Mouse (Mus musculus): ENCODE results near the gene Dhx58. TPM values are rescaled to one million over a fixed set of nuclear protein-coding genes. Genes with fewer than 3 reads are reported as not detected.

Gene Dhx58
- polyA plus RNA-seq, 1 experiment from 2014 or later, result 4.0 TPM

DNA sequence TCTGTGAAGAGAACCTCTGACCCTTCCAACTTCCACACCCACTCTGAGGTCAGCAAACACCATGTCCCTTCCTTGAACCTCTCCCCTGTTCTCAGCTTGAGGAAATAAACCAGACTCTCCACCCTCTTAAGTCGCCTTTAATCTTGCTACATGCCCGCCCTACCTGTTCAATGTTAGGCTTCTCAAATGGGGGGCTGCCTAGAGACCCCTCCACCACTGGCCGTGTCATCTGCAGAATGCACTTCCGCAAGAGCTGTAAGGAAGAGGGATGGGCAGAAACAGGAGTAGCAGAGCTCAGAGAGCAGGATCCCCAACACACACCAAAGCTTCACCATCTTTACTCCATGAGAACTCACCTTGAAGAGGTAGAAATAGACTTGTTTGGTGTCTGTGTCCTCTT is 6.9 kb upstream of the Dhx58 start:
- no peak overlapping the region for H3K4me3 ChIP-seq (replicated peaks)
- H3K36me3 ChIP-seq, result peaks cover 42% of the 10 kb centered on the region
- ATAC-seq (ENCODE audit: insufficient read depth, low FRiP score, low read depth), result no peak

DNA sequence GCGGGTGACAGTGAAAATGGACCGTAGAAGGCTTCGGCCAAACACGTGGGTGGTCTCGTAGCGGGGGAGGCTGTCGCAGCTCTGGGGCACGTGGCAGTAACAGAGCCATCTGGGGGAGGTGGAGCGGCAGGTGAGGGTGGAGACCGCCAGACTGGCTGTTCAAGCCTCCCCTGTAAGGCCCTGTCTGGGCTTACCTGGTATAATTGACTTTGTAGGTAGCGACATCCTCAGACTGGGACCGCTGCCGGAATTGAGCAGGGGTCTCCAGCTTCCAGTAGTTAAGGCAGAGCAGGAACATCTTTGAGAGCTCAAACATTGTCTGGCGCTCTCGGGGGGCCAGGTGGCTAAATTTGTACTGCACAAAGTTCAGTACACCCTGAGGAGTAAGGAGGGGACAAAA is 6.5 kb upstream of the Dhx58 start:
- Histone ChIP-seq H3K4me1 (peaks cover 29% of the 10 kb centered on the region), H3K4me3 (replicated peaks) (no peak overlapping the region), H3K36me3 (peaks cover 45% of the 10 kb centered on the region), H3K27ac (no peak overlapping the region), H3K9ac (no peak overlapping the region), H3K27me3 (replicated peaks) (no peaks in the 10 kb centered on the region), H3K9me3 (no peaks in the 10 kb centered on the region), H3K4me2 (no peak overlapping the region)
- WGBS, result 88% methylated on average over 15 of the region's 15 CpGs
- ATAC-seq (ENCODE audit: insufficient read depth, low FRiP score, low read depth), result no peak

More for the DNA sequence above, 6.9 kb upstream of the Dhx58 start:
- no peak overlapping the region for H3K9ac ChIP-seq
- H3K4me2 ChIP-seq, result peak overlapping the region; percentile 80; the same call in 1 of the 2 replicates
- no peaks in the 10 kb centered on the region for H3K27me3 ChIP-seq (replicated peaks)
- 77% methylated on average over 4 of the region's 4 CpGs for WGBS
- H3K4me1 ChIP-seq, result peaks cover 29% of the 10 kb centered on the region
- H3K27ac ChIP-seq, result no peak overlapping the region
- no peaks in the 10 kb centered on the region for H3K9me3 ChIP-seq

DNA sequence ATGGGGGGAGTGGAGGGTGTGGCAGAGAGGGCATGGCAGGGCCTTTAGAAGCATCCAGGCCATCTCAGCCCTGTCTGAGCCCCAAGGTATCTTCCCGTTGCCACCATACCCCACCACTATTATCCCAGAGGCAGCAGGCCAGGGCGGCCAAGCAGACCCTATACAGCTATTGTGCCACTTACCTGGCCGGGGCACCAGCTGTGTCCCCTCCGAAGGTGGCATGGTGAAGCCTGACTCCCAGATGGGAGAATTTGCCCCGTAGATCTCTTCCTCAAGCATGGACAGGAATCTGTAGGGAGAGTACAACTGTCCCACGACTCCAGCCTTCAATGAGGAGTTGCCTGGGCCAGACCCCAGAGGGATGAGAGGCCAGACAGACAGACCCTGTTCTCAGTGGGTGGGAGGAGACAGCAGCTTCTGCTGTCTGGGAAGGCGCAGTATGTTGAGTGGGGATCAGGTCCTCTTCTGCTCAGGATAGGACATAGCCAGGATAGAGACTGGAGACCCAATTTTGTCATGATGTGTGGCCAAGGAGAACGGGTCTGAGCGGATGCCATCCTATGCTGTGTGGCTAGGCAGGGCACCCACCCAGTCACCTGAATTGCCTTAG is 5.2 kb upstream of the Dhx58 start:
- peaks cover 50% of the 10 kb centered on the region for H3K36me3 ChIP-seq
- H3K27me3 ChIP-seq (replicated peaks), result no peaks in the 10 kb centered on the region
- H3K4me3 ChIP-seq (replicated peaks), result no peak overlapping the region
- H3K27ac ChIP-seq, result no peak overlapping the region
- H3K9me3 ChIP-seq, result no peaks in the 10 kb centered on the region
- peaks cover 29% of the 10 kb centered on the region for H3K4me1 ChIP-seq
- ATAC-seq (ENCODE audit: insufficient read depth, low FRiP score, low read depth), result no peak
- no peak overlapping the region for H3K9ac ChIP-seq
- WGBS, result 90% methylated on average over 9 of the region's 9 CpGs
- no peak overlapping the region for H3K4me2 ChIP-seq

DNA sequence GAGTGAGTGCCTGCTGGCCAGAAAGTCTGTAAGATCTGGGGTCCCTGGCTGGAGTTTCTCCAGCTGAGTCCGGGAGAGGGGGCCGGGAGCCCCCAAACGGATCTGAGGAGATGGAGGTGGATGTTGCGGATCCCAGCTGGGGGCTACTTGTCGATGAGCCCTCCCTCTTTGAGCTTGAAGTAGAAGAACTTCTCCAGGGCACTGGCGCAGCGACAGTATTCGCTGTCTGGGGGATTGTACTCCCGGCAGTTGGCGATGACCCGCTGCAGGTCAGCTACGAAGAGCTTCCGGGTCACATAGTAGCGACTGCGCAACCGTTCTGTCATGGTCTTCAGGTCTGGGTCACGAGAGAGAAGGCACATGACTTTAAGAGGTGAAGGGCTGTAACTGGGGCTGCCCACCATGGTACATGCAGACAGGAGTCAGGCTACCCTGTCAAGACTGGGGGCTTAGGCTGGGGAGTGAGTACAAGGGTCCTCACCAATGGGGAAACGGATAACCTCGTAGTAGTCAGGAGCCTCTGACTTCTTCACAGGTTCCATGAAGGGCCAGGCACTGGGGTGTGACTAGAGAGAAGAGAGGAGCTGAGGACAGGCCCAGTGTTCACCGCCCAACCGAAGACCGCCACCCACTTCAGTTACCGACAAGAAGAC is 1.1 kb upstream of the Dhx58 start:
- no peak for ATAC-seq (ENCODE audit: insufficient read depth, low FRiP score, low read depth)
- H3K27me3 ChIP-seq (replicated peaks), result no peaks in the 10 kb centered on the region
- H3K4me2 ChIP-seq, result no peak overlapping the region
- H3K9ac ChIP-seq, result no peak overlapping the region
- H3K4me3 ChIP-seq (replicated peaks), result no peak overlapping the region
- H3K27ac ChIP-seq, result no peak overlapping the region
- 90% methylated on average over 23 of the region's 23 CpGs for WGBS
- H3K9me3 ChIP-seq, result no peaks in the 10 kb centered on the region
- H3K36me3 ChIP-seq, result peaks cover 48% of the 10 kb centered on the region
- H3K4me1 ChIP-seq, result peaks cover 8% of the 10 kb centered on the region

DNA sequence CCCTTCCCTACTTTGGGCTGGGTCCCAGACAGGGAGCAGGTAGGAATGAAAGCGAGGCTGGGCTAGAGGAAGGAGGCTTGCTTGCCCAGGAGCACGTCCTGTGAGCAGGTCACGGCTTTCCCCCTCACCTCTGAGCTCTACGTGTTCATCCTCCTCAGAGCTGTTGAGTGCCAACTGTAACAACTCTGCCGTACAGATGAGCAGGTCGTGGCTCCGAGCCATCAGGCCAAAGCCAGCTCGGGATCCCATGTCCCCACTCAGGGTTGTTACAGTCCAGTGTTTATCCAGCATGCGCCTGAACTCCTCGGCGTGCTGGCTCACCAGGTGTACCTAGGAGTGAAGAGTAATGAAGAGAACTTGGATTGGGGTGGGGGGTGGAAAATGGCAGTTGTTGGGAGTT is 705 bp downstream of the Dhx58 start:
- H3K27me3 ChIP-seq (replicated peaks), result no peaks in the 10 kb centered on the region
- H3K36me3 ChIP-seq, result peaks cover 33% of the 10 kb centered on the region
- H3K4me1 ChIP-seq, result peaks cover 8% of the 10 kb centered on the region
- peak overlapping the region; percentile 46; the same call in 1 of the 2 replicates for H3K4me2 ChIP-seq
- no peak for ATAC-seq (ENCODE audit: insufficient read depth, low FRiP score, low read depth)
- WGBS, result 64% methylated on average over 11 of the region's 11 CpGs
- H3K27ac ChIP-seq, result no peak overlapping the region
- H3K9ac ChIP-seq, result no peak overlapping the region
- no peaks in the 10 kb centered on the region for H3K9me3 ChIP-seq
- no peak overlapping the region for H3K4me3 ChIP-seq (replicated peaks)

DNA sequence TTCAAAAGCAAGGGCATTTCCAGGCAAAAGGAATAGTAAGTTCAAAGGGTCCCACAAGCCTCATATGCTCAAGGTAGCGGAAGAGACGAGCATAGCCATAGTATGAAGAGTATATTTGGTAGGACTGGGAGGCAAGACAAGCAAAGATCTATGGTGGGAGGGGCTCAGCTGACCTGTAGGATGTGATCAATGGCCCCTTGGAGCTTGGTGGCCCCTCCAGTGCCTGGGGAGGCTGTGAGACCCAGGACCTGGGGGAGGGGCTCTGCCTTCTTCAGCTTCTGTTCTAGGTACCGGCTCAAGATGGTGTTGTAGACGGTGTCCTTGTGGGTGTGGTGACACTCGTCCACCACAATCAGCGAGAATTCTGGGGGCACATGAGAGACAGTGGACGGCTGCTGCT is 1.2 kb downstream of the Dhx58 start:
- Histone ChIP-seq H3K36me3 (peaks cover 28% of the 10 kb centered on the region), H3K4me1 (peaks cover 8% of the 10 kb centered on the region), H3K4me3 (replicated peaks) (no peak overlapping the region), H3K27me3 (replicated peaks) (no peaks in the 10 kb centered on the region), H3K9me3 (no peaks in the 10 kb centered on the region), H3K9ac (no peak overlapping the region), H3K4me2 (peak overlapping the region; percentile 46), H3K27ac (no peak overlapping the region)
- WGBS, result 39% methylated on average over 7 of the region's 7 CpGs
- ATAC-seq (ENCODE audit: insufficient read depth, low FRiP score, low read depth), result no peak

DNA sequence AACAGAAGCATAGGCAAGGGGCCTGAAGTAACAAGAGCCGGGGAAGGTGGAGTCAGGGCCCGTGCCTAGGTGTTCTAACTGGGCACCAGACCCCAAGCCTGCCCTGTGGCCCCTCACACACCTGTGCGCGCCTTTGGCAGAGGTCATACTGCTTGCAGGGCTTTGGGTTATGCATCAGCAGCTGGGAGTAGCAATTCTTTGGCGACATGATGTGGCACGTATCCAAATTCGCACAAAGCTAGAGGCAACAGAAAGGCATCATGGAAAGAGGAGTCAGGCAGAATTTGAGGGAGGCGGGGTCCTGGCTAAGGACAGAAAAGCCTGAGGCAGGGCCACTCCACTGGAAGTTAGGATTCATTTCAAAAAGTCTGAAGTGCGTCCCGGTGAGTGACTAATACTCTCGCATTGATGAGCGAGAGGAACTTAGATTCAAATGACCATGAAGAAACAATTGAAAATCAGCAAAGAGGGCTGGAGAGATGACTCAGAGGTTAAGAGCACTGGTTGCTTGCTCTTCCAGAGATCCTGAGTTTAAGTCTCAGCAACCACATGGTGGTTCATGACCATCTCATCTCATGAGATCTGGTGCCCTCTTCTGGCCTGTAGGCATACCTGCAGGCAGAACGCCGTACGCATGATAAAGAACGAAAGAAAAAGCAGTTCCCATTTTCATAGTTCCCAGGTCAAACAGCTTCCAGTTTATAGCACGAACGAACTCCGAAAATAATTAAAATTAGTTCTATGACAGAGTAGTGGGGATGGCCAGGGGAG is 1.8 kb downstream of the Dhx58 start:
- Histone ChIP-seq H3K27ac (no peak overlapping the region), H3K27me3 (replicated peaks) (no peaks in the 10 kb centered on the region), H3K36me3 (peaks cover 23% of the 10 kb centered on the region), H3K9ac (no peak overlapping the region), H3K9me3 (no peaks in the 10 kb centered on the region), H3K4me2 (peak overlapping the region; percentile 46), H3K4me3 (replicated peaks) (no peak overlapping the region), H3K4me1 (peaks cover 8% of the 10 kb centered on the region)
- ATAC-seq (ENCODE audit: insufficient read depth, low FRiP score, low read depth), result peak; percentile 40; the same call in 1 of the 2 replicates
- 38% methylated on average over 19 of the region's 19 CpGs for WGBS

DNA sequence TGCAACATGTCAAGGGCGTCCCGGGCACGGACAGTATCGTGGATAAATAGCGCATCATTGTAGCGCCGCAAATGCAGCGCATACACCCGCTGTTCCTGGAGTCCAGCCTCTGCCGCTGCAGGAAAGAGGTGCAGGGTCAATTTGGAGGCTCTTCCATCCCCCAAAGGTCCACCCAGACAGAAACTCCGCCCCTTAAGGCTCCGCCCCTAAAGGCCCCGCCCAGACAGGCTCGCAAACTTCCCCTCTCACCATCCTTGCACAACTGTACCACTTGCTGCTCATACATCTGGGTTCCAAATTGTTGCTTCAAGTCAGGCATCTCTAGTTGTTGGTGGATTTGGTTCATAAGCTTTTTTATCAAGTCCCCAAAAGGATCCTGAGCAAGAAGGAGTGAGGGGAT is 2.8 kb downstream of the Dhx58 start:
- Histone ChIP-seq H3K4me3 (replicated peaks) (peak overlapping the region; percentile 27), H3K4me1 (peaks cover 8% of the 10 kb centered on the region), H3K9ac (no peak overlapping the region), H3K27ac (no peak overlapping the region), H3K4me2 (peak overlapping the region; percentile 46), H3K36me3 (peaks cover 13% of the 10 kb centered on the region), H3K9me3 (no peaks in the 10 kb centered on the region), H3K27me3 (replicated peaks) (no peaks in the 10 kb centered on the region)
- no peak for ATAC-seq (ENCODE audit: insufficient read depth, low FRiP score, low read depth)
- 8% methylated on average over 14 of the region's 14 CpGs for WGBS

DNA sequence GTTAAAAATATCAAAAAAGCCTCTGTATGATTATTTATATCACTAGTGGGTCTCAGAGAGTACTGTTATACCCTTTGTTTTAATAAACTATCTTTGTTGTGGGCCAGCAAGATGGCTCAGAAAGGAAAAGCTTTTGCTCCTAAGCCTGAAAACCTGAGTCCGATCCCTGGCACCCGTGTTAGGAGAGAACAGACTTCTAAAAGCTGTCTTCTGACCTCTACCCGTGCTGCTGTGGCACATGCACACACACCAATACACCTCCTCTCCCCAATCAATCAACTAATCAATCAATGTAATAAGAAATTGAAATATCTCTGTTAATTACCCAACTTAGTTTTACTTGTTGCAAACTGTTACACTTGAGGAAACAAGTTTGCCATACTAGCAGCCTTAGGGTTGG is 3.4 kb downstream of the Dhx58 start:
- Histone ChIP-seq H3K27ac (no peak overlapping the region), H3K4me1 (peaks cover 8% of the 10 kb centered on the region), H3K4me3 (replicated peaks) (no peak overlapping the region), H3K27me3 (replicated peaks) (no peaks in the 10 kb centered on the region), H3K4me2 (peak overlapping the region; percentile 46; the same call in 1 of the 2 replicates), H3K9me3 (no peaks in the 10 kb centered on the region), H3K36me3 (peaks cover 7% of the 10 kb centered on the region), H3K9ac (no peak overlapping the region)
- 67% methylated on average over 3 of the region's 3 CpGs for WGBS
- ATAC-seq (ENCODE audit: insufficient read depth, low FRiP score, low read depth), result no peak

DNA sequence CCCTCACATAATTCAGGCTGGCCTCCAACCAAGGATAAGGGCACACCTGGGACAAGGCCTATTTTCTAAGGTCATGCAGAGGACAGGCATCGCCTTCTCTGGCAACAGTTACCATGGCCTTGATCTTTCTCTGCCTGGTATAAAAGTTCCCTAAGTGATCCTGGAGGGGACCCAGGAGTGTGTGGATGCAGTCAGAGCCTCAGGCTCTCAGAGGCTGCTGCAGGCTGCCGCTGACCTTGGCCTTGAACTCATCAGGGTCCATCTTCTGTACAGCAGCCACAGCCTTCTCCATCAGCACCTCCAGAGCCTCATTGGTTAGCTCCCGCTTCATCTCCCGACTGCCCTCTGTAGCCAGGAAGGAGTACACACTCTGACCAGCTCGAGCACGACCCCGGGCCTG is 6.2 kb downstream of the Dhx58 start:
- H3K4me1 ChIP-seq, result peaks cover 4% of the 10 kb centered on the region
- no peak overlapping the region for H3K4me2 ChIP-seq

DNA sequence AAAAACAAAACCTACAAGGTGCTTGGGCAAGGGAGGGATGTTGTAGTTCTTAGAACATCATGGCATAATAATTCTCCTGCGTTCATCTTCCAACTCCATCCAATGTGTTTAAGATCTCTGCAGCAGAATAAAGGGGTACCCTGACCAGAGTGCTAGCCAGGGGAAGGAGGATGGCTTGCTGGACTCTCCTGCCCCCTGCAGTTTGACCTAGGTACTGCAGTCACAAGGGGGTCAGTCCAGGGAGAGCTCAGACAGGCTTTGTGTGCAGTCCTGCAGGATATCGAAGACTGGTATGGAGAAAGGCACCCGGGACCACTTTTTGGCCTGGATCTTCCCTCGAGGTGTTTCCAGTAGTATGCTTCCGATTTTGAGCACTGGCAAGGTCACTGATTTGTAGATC is 9.1 kb downstream of the Dhx58 start:
- H3K4me3 ChIP-seq (replicated peaks), result no peak overlapping the region
- no peak for ATAC-seq (ENCODE audit: insufficient read depth, low FRiP score, low read depth)
- H3K9me3 ChIP-seq, result no peaks in the 10 kb centered on the region
- H3K9ac ChIP-seq, result no peak overlapping the region
- no peaks in the 10 kb centered on the region for H3K36me3 ChIP-seq
- no peak overlapping the region for H3K4me2 ChIP-seq
- 43% methylated on average over 5 of the region's 5 CpGs for WGBS
- H3K27me3 ChIP-seq (replicated peaks), result peaks cover 18% of the 10 kb centered on the region
- H3K27ac ChIP-seq, result no peak overlapping the region
- peaks cover 9% of the 10 kb centered on the region; the same call in 1 of the 2 replicates for H3K4me1 ChIP-seq

More for the DNA sequence above, 6.2 kb downstream of the Dhx58 start:
- 65% methylated on average over 7 of the region's 7 CpGs for WGBS
- H3K36me3 ChIP-seq, result no peaks in the 10 kb centered on the region
- H3K9ac ChIP-seq, result no peak overlapping the region
- no peaks in the 10 kb centered on the region for H3K9me3 ChIP-seq
- ATAC-seq (ENCODE audit: insufficient read depth, low FRiP score, low read depth), result no peak
- H3K27ac ChIP-seq, result no peak overlapping the region
- no peak overlapping the region for H3K4me3 ChIP-seq (replicated peaks)
- no peaks in the 10 kb centered on the region for H3K27me3 ChIP-seq (replicated peaks)

DNA sequence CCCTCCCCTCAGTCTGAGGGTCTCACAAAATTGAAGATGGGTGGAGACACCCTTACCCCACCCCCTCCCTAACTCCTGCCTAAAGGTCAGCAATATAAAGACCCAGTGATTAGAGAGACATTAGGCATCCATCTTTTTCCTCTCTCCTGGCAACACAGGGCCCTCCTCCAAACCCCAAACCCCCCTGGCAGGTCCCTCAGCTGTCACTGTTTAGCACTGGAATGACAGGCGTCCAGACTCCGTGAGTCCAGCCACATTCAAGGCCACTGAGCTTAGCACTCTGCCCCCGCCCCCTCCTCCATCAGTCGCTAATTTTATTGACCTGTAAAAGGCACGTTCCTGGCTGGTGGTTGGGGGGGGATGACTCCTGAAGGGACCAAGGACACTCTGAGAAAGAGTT is 10.9 kb downstream of the Dhx58 start:
- Histone ChIP-seq H3K36me3 (no peaks in the 10 kb centered on the region), H3K27me3 (replicated peaks) (peaks cover 18% of the 10 kb centered on the region), H3K4me2 (no peak overlapping the region), H3K4me1 (peaks cover 9% of the 10 kb centered on the region; the same call in 1 of the 2 replicates), H3K9ac (no peak overlapping the region), H3K9me3 (no peaks in the 10 kb centered on the region), H3K27ac (no peak overlapping the region), H3K4me3 (replicated peaks) (no peak overlapping the region)
- 28% methylated on average over 5 of the region's 5 CpGs for WGBS
- ATAC-seq (ENCODE audit: insufficient read depth, low FRiP score, low read depth), result no peak

All from stomach, embryonic 15.5 days (tissue).